Mouse (Mus musculus) megakaryocyte, embryonic 14.5 days (primary cell): Measurements from ENCODE around the gene Tom1l2.

Experiments used
- FLI1 ChIP-seq: IDR thresholded peaks from 2 replicates; pipeline ENCODE4 v1.6.1; 2012; ENCODE audit warnings: low read length, inconsistent platforms, mixed read lengths
- GATA1 ChIP-seq: IDR thresholded peaks from 3 replicates; pipeline ENCODE4 v1.6.1; 2012; ENCODE audit warnings: mixed read lengths, low read length, inconsistent platforms, borderline replicate concordance

- TF ChIP-seq GATA1 = no peak
- TF ChIP-seq FLI1 = no peak
Measured at GRCm38 (mm10) chr11:60209217-60209932, 143.3 kb downstream of the Tom1l2 start.
